Mouse (Mus musculus): ENCODE data around the gene Lingo3.
"Not testable (repeated sequence)": the region's sequence is repeated elsewhere in the genome, so short reads cannot be mapped to it uniquely, and the experiment has no call there.

Lingo3 gene

GRCm38 (mm10) chr10:80819406-80819805 lies 24.4 kb downstream of the Lingo3 start:
- DNase-seq (ENCODE audit: low spot score): no peak

- DNase-seq (ENCODE audit: low spot score): no peak
Observed at GRCm38 (mm10) chr10:80818599-80819281, 25.1 kb downstream of the Lingo3 start.

GRCm38 (mm10) chr10:80817955-80818354 lies 25.9 kb downstream of the Lingo3 start:
- not testable (repeated sequence) for DNase-seq (ENCODE audit: low spot score)

GRCm38 (mm10) chr10:80817164-80817563 lies 26.7 kb downstream of the Lingo3 start:
- DNase-seq (ENCODE audit: low spot score): no peak

- not testable (repeated sequence) for DNase-seq (ENCODE audit: low spot score)
Observed at GRCm38 (mm10) chr10:80816303-80816702, 27.5 kb downstream of the Lingo3 start.

GRCm38 (mm10) chr10:80814800-80815199 lies 29.0 kb downstream of the Lingo3 start:
- no peak for DNase-seq (ENCODE audit: low spot score)

GRCm38 (mm10) chr10:80813366-80813765 lies 30.5 kb downstream of the Lingo3 start, which contains the start of gene Jsrp1:
TSS of gene Jsrp1 (minus strand) at chr10:80813498.
- DNase-seq (ENCODE audit: low spot score): no peak

- DNase-seq (ENCODE audit: low spot score): no peak
Observed at GRCm38 (mm10) chr10:80812391-80813041, 31.3 kb downstream of the Lingo3 start.

- peak; percentile 74 for DNase-seq (ENCODE audit: low spot score)
Observed at GRCm38 (mm10) chr10:80810084-80810483, 33.8 kb downstream of the Lingo3 start.

- DNase-seq (ENCODE audit: low spot score): no peak
Observed at GRCm38 (mm10) chr10:80808985-80809632, 34.7 kb downstream of the Lingo3 start.

GRCm38 (mm10) chr10:80808099-80808984 lies 35.5 kb downstream of the Lingo3 start:
- DNase-seq (ENCODE audit: low spot score): no peak

GRCm38 (mm10) chr10:80807057-80807627 lies 36.7 kb downstream of the Lingo3 start:
- peak; percentile 78 for DNase-seq (ENCODE audit: low spot score)

- DNase-seq (ENCODE audit: low spot score): no peak
Observed at GRCm38 (mm10) chr10:80806341-80807056, 37.3 kb downstream of the Lingo3 start.

- DNase-seq (ENCODE audit: low spot score): peak; percentile 78
Observed at GRCm38 (mm10) chr10:80805925-80806324, 37.9 kb downstream of the Lingo3 start.

- DNase-seq (ENCODE audit: low spot score): no peak
Observed at GRCm38 (mm10) chr10:80805322-80805721, 38.5 kb downstream of the Lingo3 start.

GRCm38 (mm10) chr10:80804916-80805315 lies 38.9 kb downstream of the Lingo3 start, which contains the start of gene Amh:
TSS of gene Amh (plus strand) at chr10:80805243.
- DNase-seq (ENCODE audit: low spot score): peak; percentile 54

- no peak for DNase-seq (ENCODE audit: low spot score)
Observed at GRCm38 (mm10) chr10:80804340-80804739, 39.5 kb downstream of the Lingo3 start.

GRCm38 (mm10) chr10:80802996-80803395 lies 40.8 kb downstream of the Lingo3 start:
- DNase-seq (ENCODE audit: low spot score): no peak

- no peak for DNase-seq (ENCODE audit: low spot score)
Observed at GRCm38 (mm10) chr10:80802204-80802912, 41.5 kb downstream of the Lingo3 start.

- no peak for DNase-seq (ENCODE audit: low spot score)
Observed at GRCm38 (mm10) chr10:80799070-80799566, 44.7 kb downstream of the Lingo3 start.
